Mouse (Mus musculus) C3H10T1/2 (cell line): ENCODE data around the gene Rcl1. TPM values are rescaled to one million over a fixed set of nuclear protein-coding genes. Genes with fewer than 3 reads are reported as not detected.

Experiments used
- polyA plus RNA-seq, 2 experiments: library from polyadenylated mRNA; unstranded; fragments of >200 nt; fragmentation: generic; extraction: Trizol; gene quantifications; one replicate each; pipeline ENCODE4 v1.2.1; 2012; ENCODE audit warnings: missing spikeins in 2 of 2

Gene Rcl1
- polyA plus RNA-seq: 10 to 100 TPM; 22.0 to 26.8 TPM

DNA sequence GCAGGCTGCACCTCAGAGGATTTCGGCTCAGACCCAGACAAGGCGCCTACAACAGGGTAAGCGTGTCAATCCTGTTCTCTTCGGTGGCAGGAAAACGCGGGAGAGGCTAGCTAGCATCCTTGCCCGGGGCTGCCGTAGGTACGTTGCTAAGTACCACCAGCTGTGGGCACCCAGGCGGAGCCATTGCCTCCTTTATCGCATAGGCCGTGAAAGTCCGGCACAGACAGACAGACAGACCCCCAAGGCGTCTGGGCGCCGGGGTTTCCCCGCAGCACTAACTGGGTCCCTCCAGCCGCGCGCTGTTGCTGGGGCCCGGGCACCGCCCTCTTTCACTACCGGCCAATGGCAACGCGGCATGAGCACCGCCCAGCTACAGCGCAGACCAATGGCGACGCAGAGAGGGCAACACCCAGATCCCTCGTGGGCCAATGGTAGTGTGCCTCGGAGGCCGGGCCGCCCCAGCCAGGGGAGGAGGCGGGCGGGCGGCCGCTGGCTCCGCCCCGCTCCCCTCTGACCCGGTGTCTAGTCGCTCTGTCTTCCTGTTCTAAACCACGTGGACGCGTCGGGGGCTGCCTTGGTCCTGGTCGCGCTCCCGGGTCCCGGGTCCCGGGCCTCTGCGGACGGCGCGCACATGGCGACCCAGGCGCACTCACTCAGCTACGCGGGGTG is at the start of gene Rcl1:
TSS of gene Rcl1 (plus strand) at position 502 of the 669 bp plus-strand sequence.

Other genes starting within 250 kb of the Rcl1 start
- gene Plpp6, start 137.4 kb upstream of the Rcl1 start, polyA plus RNA-seq: 1 to 10 TPM in 1 of 2 experiments, under 1 TPM in 1; 0.84 to 4.5 TPM
- gene 4430402I18Rik, start 133.6 kb upstream of the Rcl1 start, polyA plus RNA-seq: under 1 TPM; 0.04 to 0.52 TPM
- 1 to 10 TPM in 1 of 2 experiments, under 1 TPM in 1; 0.66 to 8.6 TPM for gene Cdc37l1, start 111.0 kb upstream of the Rcl1 start, polyA plus RNA-seq
- gene Ak3, start 53.4 kb upstream of the Rcl1 start, polyA plus RNA-seq: 10 to 100 TPM; 11.1 to 64.0 TPM
- 1 to 10 TPM in 1 of 2 experiments, under 1 TPM in 1; 0.34 to 3.9 TPM for gene Jak2, start 150.5 kb downstream of the Rcl1 start, polyA plus RNA-seq
- 1 to 10 TPM in 1 of 2 experiments, under 1 TPM in 1; 0.51 to 2.1 TPM for gene Insl6, start 224.0 kb downstream of the Rcl1 start, polyA plus RNA-seq
- gene Rln1, start 233.3 kb downstream of the Rcl1 start, polyA plus RNA-seq: not detected